Comparison of ENCODE assay signal across 26 mouse cellular contexts in genomic region chr6:30614251-30614650, GRCm38 (mm10). TPM values are rescaled to one million over a fixed set of nuclear protein-coding genes. Genes with fewer than 3 reads are reported as not detected.
DNase-seq lines count a peak whose midpoint lies in the region; ATAC-seq and TF ChIP-seq lines count a peak whose summit lies in the region.
"Had no signal": no experiment of that assay in that cellular context is flagged by ENCODE, and none has a peak within 500 bp of the region (broad histone marks: within the 10 kb centered on the region; RNA-seq: fewer than 3 reads in every experiment).

No protein-coding gene starts in this region.

- intact Hi-C loops in gastrocnemius, postnatal 14 days (cut with DNase I; ENCODE audit: low total_unique reads) = no loop called here

- H3K27ac ChIP-seq in hindbrain, embryonic 10.5 days = peak overlapping the region; percentile 93
- no peak overlapping the region for H3K27ac ChIP-seq in hindbrain, embryonic 16.5 days (ENCODE audit: low read depth, low read length)
- H3K27ac ChIP-seq in forebrain, postnatal 0 days (ENCODE audit: low read depth, low read length) = no peak overlapping the region
- H3K27ac ChIP-seq: hindbrain, embryonic 15.5 days had no signal

- no peaks in the 10 kb centered on the region for H3K27me3 ChIP-seq in hindbrain, embryonic 10.5 days (ENCODE audit: insufficient read depth, poor library complexity, severe bottlenecking)
- 0 out of 2 replicates have a peak, but pooled peaks cover 2% of the 10 kb centered on the region for H3K27me3 ChIP-seq in hindbrain, embryonic 16.5 days (replicated peaks; ENCODE audit: control insufficient read depth, insufficient read depth, low read length)
- no peaks in the 10 kb centered on the region for H3K27me3 ChIP-seq in forebrain, postnatal 0 days (ENCODE audit: insufficient read depth, low read length)
- H3K27me3 ChIP-seq: hindbrain, embryonic 15.5 days; kidney, embryonic 15.5 days had no signal

- H3K9ac ChIP-seq in hindbrain, embryonic 16.5 days (ENCODE audit: low read depth, low read length) = no peak overlapping the region
- H3K9ac ChIP-seq in forebrain, postnatal 0 days = no peak overlapping the region
- H3K9ac ChIP-seq: hindbrain, embryonic 15.5 days; kidney, embryonic 15.5 days had no signal

- 69% methylated on average over 6 of the region's 6 CpGs for WGBS in hindbrain, embryonic 10.5 days
- 63% methylated on average over 6 of the region's 6 CpGs for WGBS in hindbrain, embryonic 16.5 days
- 44% methylated on average over 6 of the region's 6 CpGs for WGBS in forebrain, postnatal 0 days

- H3K4me1 ChIP-seq in hindbrain, embryonic 10.5 days (replicated peaks) = peaks cover 90% of the 10 kb centered on the region
- peaks cover 25% of the 10 kb centered on the region for H3K4me1 ChIP-seq in hindbrain, embryonic 16.5 days (ENCODE audit: control insufficient read depth, insufficient read depth, low read depth, low read length)
- peaks cover 29% of the 10 kb centered on the region for H3K4me1 ChIP-seq in forebrain, postnatal 0 days (ENCODE audit: insufficient read depth)

- no peak for ATAC-seq in hindbrain, embryonic 16.5 days
- no peak for ATAC-seq in forebrain, postnatal 0 days
- ATAC-seq: intestine, postnatal 0 days had no signal

- no peak for TF ChIP-seq CTCF in forebrain, postnatal 0 days (IDR thresholded peaks at IDR 0.05; ENCODE audit: low read depth)

- no peaks in the 10 kb centered on the region for H3K36me3 ChIP-seq in hindbrain, embryonic 10.5 days
- no peaks in the 10 kb centered on the region for H3K36me3 ChIP-seq in hindbrain, embryonic 16.5 days (ENCODE audit: control insufficient read depth, insufficient read depth, low read length)
- no peaks in the 10 kb centered on the region for H3K36me3 ChIP-seq in forebrain, postnatal 0 days (ENCODE audit: insufficient read depth)
- H3K36me3 ChIP-seq: hindbrain, embryonic 15.5 days; kidney, embryonic 15.5 days had no signal

- H3K9me3 ChIP-seq in hindbrain, embryonic 10.5 days = no peaks in the 10 kb centered on the region
- H3K9me3 ChIP-seq in hindbrain, embryonic 16.5 days (ENCODE audit: control insufficient read depth, low read length) = no peaks in the 10 kb centered on the region
- H3K9me3 ChIP-seq in forebrain, postnatal 0 days (ENCODE audit: low read length) = no peaks in the 10 kb centered on the region
- H3K9me3 ChIP-seq: hindbrain, embryonic 15.5 days; kidney, embryonic 15.5 days; megakaryocyte, embryonic 14.5 days had no signal

- no peak for DNase-seq in hindbrain, embryonic 10.5 days (ENCODE audit: low spot score)
- peak; percentile 4 for DNase-seq in ZHBTc4 (ENCODE audit: low read depth, low spot score)
- DNase-seq in brain, adult 2 months (ENCODE audit: low read depth, low spot score) = peak; percentile 73
- peak; percentile 27 for DNase-seq in forebrain, postnatal 0 days
- DNase-seq in embryo, embryonic 9.5 days (ENCODE audit: extremely low spot score) = no peak
- DNase-seq in gastrocnemius, postnatal 14 days = no peak
- DNase-seq: adrenal gland, adult 2 months; cerebellum, adult 11 months; lung, adult 18-20 months; lung, postnatal 14 days; retina, postnatal 1 day; thymus, postnatal 4 days had no signal

- H3K4me2 ChIP-seq in hindbrain, embryonic 16.5 days (ENCODE audit: low read length) = no peak overlapping the region
- no peak overlapping the region for H3K4me2 ChIP-seq in forebrain, postnatal 0 days (ENCODE audit: low read depth)
- H3K4me2 ChIP-seq: heart, embryonic 11.5 days; hindbrain, embryonic 15.5 days; kidney, embryonic 15.5 days; liver, embryonic 11.5 days had no signal

- no peak overlapping the region for H3K4me3 ChIP-seq in hindbrain, embryonic 10.5 days
- H3K4me3 ChIP-seq in hindbrain, embryonic 16.5 days (ENCODE audit: low read length) = no peak overlapping the region
- no peak overlapping the region for H3K4me3 ChIP-seq in forebrain, postnatal 0 days (ENCODE audit: low read depth, low read length)
- H3K4me3 ChIP-seq: hindbrain, embryonic 15.5 days; kidney, embryonic 15.5 days; megakaryocyte, embryonic 14.5 days had no signal

RNA-seq across cellular contexts. Expression of gene Cpa5, which starts 3.4 kb away (rescaled TPM):
- 0.08 and 0.44 TPM in 2 replicates for polyA plus RNA-seq in hindbrain, embryonic 10.5 days (2016; fragmentation: Nextera tagmentation; extraction: Ambion mirVana)
- polyA plus RNA-seq in hindbrain, embryonic 16.5 days (2015; fragmentation: Nextera tagmentation; extraction: Ambion mirVana) = 0.09 and 0.12 TPM in 2 replicates
- not detected in 2 replicates for total RNA-seq in forebrain, postnatal 0 days (2014; rRNA removed)
- polyA plus RNA-seq in forebrain, postnatal 0 days (2015; fragmentation: Nextera tagmentation; extraction: Ambion mirVana) = 0.11 TPM in 1 of 2 replicates, not detected in the other
- total RNA-seq in gastrocnemius, postnatal 14 days (2021) = under 1 TPM; 0.31 to 0.43 TPM
- total RNA-seq: adrenal gland, adult 2 months; gastrocnemius, postnatal 36 days; heart, postnatal 25 days; layer of hippocampus, postnatal 25 days; left cerebral cortex, postnatal 14 days had no signal
- polyA plus RNA-seq: adrenal gland, adult 2 months; hindbrain, embryonic 15.5 days; intestine, postnatal 0 days; large intestine, adult 2 months; liver, embryonic 11.5 days; neural tube, embryonic 11.5 days had no signal

RNA-seq across cellular contexts. Expression of gene Cpa1, which starts 24.8 kb away (rescaled TPM):
- polyA plus RNA-seq in hindbrain, embryonic 10.5 days (2016; fragmentation: Nextera tagmentation; extraction: Ambion mirVana) = 0.14 and 0.16 TPM in 2 replicates
- 0.85 and 0.90 TPM in 2 replicates for polyA plus RNA-seq in hindbrain, embryonic 16.5 days (2015; fragmentation: Nextera tagmentation; extraction: Ambion mirVana)
- total RNA-seq in forebrain, postnatal 0 days (2014; rRNA removed) = 1.1 TPM in 1 of 2 replicates, not detected in the other
- polyA plus RNA-seq in forebrain, postnatal 0 days (2015; fragmentation: Nextera tagmentation; extraction: Ambion mirVana) = 0.29 and 0.69 TPM in 2 replicates
- not detected for total RNA-seq in gastrocnemius, postnatal 14 days (2021)
- total RNA-seq: adrenal gland, adult 2 months; gastrocnemius, postnatal 36 days; layer of hippocampus, postnatal 25 days; left cerebral cortex, postnatal 14 days had no signal
- polyA plus RNA-seq: adrenal gland, adult 2 months; neural tube, embryonic 11.5 days had no signal

RNA-seq across cellular contexts. Expression of gene Cpa4, which starts 46.1 kb away (rescaled TPM):
- 1.4 and 2.5 TPM in 2 replicates for polyA plus RNA-seq in hindbrain, embryonic 10.5 days (2016; fragmentation: Nextera tagmentation; extraction: Ambion mirVana)
- polyA plus RNA-seq in hindbrain, embryonic 16.5 days (2015; fragmentation: Nextera tagmentation; extraction: Ambion mirVana) = 0.84 and 0.85 TPM in 2 replicates
- 0.23 and 0.38 TPM in 2 replicates for total RNA-seq in forebrain, postnatal 0 days (2014; rRNA removed)
- 0.58 and 0.88 TPM in 2 replicates for polyA plus RNA-seq in forebrain, postnatal 0 days (2015; fragmentation: Nextera tagmentation; extraction: Ambion mirVana)
- total RNA-seq in gastrocnemius, postnatal 14 days (2021) = under 1 TPM; 0.13 to 0.25 TPM
- total RNA-seq: gastrocnemius, postnatal 36 days; heart, postnatal 25 days; layer of hippocampus, postnatal 25 days had no signal
- polyA plus RNA-seq: large intestine, adult 2 months; testis, adult 2 months had no signal

Comparison
In these comparisons a context has a peak if more than half of its experiments do, and no peak if none do; other contexts are left out.
1. DNase-seq: peak in ZHBTc4 (single experiment), brain, adult 2 months (single experiment) and forebrain, postnatal 0 days (single experiment); none in hindbrain, embryonic 10.5 days (single experiment), embryo, embryonic 9.5 days (single experiment) and gastrocnemius, postnatal 14 days (single experiment).